Mouse (Mus musculus) forebrain, embryonic 13.5 days (tissue): ENCODE data around the gene Ddx39b. TPM values are rescaled to one million over a fixed set of nuclear protein-coding genes. Genes with fewer than 3 reads are reported as not detected.
A peak's percentile ranks its signal among the peaks of the same experiment; 100 is the strongest.

Experiments
- ATAC-seq: fragments of 200-750 bp; cut with Nextera tagmentation; 2 replicates; pipeline ENCODE4 v1.8.0; 2017
- H3K27ac ChIP-seq: fragments of 300-500 bp; sonication (generic); 2 replicates; pipeline ENCODE4 v1.5.1; 2015; ENCODE audit warnings: inconsistent platforms, mild to moderate bottlenecking, moderate library complexity
- H3K27me3 ChIP-seq: fragments of 300-500 bp; sonication (generic); 2 replicates; pipeline ENCODE4 v1.6.1; 2015; ENCODE audit warnings: mild to moderate bottlenecking, inconsistent platforms
- H3K36me3 ChIP-seq: fragments of 300-500 bp; sonication (generic); 2 replicates; pipeline ENCODE4 v1.6.1; 2015; ENCODE audit warnings: mild to moderate bottlenecking, inconsistent platforms; ENCODE audit not compliant: poor library complexity, severe bottlenecking
- H3K4me1 ChIP-seq: fragments of 300-500 bp; sonication (generic); 2 replicates; pipeline ENCODE4 v1.6.1; 2015; ENCODE audit warnings: inconsistent platforms
- H3K4me2 ChIP-seq: fragments of 300-500 bp; sonication (generic); 2 replicates; pipeline ENCODE4 v1.6.1; 2015; ENCODE audit warnings: inconsistent platforms, mild to moderate bottlenecking, moderate library complexity
- H3K4me3 ChIP-seq: fragments of 300-500 bp; sonication (generic); 2 replicates; pipeline ENCODE4 v1.5.1; 2015; ENCODE audit warnings: mild to moderate bottlenecking, inconsistent platforms
- H3K9ac ChIP-seq: fragments of 300-500 bp; sonication (generic); 2 replicates; pipeline ENCODE4 v1.6.1; 2015; ENCODE audit warnings: mild to moderate bottlenecking, inconsistent platforms
- H3K9me3 ChIP-seq: fragments of 300-500 bp; sonication (generic); replicated peaks from 2 replicates; pipeline ENCODE4 v1.6.1; 2016; ENCODE audit warnings: inconsistent platforms
- WGBS: fragments of 180-500 bp; shearing (Covaris S2); methylation state at CpG from one replicate; pipeline ENCODE4 v1.1.7; 2015; 5-methylcytosine and 5-hydroxymethylcytosine counted together
- polyA plus RNA-seq: library from polyadenylated mRNA; unstranded; fragments of >200 nt; fragmentation: Nextera tagmentation; extraction: Ambion mirVana; gene quantifications from 2 replicates; pipeline ENCODE4 v1.2.1, GENCODE M21; 2015

Gene Ddx39b
- polyA plus RNA-seq, 1 experiment from 2014 or later = 592 TPM

DNA sequence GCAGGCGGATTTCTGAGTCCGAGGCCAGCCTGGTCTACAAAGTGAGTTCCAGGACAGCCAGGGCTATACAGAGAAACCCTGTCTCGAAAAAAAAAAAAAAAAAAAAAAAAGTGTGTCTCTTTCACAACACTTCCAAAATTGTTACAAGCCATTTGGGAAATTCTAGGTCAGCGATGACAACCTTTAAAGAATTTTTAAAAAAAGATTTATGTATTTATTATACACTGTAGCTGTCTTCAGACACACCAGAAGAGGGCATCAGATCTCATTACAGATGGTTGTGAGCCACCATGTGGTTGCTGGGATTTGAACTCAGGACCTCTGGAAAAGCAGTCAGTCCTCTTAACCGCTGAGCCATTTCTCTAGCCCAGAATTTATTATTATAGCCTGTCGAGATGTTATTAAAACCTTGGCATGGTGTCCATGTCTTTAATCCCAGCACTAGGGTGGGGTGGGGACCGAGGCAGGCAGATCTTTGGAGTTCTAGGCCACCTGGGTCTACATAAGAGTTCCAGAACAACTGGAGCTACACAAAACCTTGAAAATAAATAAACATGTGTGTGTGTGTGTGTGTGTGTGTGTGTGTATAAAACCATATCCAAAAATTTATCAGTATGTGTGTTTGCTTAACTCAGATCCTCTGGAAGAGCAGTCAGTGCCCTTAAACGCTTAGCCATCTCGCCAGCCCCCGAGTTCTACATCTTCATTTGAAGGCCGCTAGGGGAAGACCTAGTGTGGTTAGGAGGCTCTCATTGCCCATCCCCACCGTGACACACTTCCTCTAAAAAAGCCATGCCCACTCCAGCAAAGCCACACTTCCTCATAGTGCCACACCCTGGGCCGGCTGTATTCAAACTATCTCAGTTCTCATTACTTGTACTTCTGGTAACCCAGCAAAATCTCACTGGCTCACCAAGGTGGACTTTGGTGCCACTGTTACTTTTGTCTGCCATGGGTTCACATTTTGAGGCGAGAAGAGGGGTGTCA is 17.2 kb downstream of the Ddx39b start:
- ATAC-seq = no peak
- H3K4me2 ChIP-seq = no peak overlapping the region
- H3K27me3 ChIP-seq = peaks cover 14% of the 10 kb centered on the region
- H3K4me1 ChIP-seq = 0 out of 2 replicates have a peak, but pooled peaks cover 7% of the 10 kb centered on the region
- H3K4me3 ChIP-seq = no peak overlapping the region
- H3K9me3 ChIP-seq = no peaks in the 10 kb centered on the region
- WGBS = 59% methylated on average over 13 of the region's 14 CpGs
- no peak overlapping the region for H3K9ac ChIP-seq
- peaks cover 10% of the 10 kb centered on the region for H3K36me3 ChIP-seq
- no peak overlapping the region for H3K27ac ChIP-seq

DNA sequence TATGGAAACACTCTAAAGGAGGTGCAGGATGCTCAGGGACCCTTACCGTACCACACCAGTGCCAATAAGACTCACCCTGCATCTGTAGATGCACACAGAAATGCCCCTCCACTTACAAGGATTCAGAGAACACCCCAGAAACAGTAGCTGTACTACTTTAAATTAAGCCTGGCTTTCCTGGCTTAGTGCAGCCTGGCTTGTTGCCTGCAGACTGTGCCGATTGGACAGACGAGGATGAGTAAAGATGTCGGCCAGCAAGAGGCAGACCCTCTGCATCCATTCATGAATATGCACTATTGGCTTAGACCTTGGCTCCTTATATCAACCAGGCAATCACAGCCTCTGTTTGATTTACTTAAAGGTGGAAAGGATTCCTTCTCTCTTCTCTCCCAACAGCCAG is 18.1 kb downstream of the Ddx39b start:
- WGBS = 77% methylated on average over 4 of the region's 4 CpGs
- peaks cover 2% of the 10 kb centered on the region for H3K36me3 ChIP-seq
- no peak overlapping the region for H3K27ac ChIP-seq
- no peaks in the 10 kb centered on the region for H3K9me3 ChIP-seq
- H3K4me1 ChIP-seq = 0 out of 2 replicates have a peak, but pooled peaks cover 10% of the 10 kb centered on the region
- H3K9ac ChIP-seq = no peak overlapping the region
- H3K4me2 ChIP-seq = no peak overlapping the region
- H3K4me3 ChIP-seq = no peak overlapping the region
- ATAC-seq = no peak
- H3K27me3 ChIP-seq = peaks cover 22% of the 10 kb centered on the region

DNA sequence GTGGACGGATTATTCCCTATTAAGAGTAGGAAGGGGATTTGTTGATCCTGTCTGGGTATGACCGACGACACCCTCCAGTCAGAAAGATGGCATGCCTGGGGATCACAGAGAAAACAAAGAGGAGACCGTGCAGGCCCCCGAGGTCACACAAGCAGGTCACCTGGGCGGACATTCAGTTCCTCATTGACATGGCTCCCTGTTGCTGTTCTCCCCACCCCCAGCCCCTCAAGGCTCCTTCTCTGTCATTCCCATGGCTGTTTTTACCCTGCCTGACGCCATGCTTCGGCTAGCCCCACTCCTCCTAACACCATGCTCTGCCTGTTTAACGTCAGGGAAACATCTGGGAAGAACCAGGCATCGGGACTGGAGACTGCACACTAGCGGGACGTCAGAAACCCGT is 20.1 kb downstream of the Ddx39b start:
- Histone ChIP-seq H3K36me3 (no peaks in the 10 kb centered on the region), H3K4me3 (no peak overlapping the region), H3K9ac (no peak overlapping the region), H3K27me3 (peaks cover 22% of the 10 kb centered on the region), H3K4me2 (no peak overlapping the region), H3K9me3 (no peaks in the 10 kb centered on the region), H3K27ac (no peak overlapping the region), H3K4me1 (0 out of 2 replicates have a peak, but pooled peaks cover 10% of the 10 kb centered on the region)
- ATAC-seq = no peak
- 76% methylated on average over 13 of the region's 13 CpGs for WGBS

DNA sequence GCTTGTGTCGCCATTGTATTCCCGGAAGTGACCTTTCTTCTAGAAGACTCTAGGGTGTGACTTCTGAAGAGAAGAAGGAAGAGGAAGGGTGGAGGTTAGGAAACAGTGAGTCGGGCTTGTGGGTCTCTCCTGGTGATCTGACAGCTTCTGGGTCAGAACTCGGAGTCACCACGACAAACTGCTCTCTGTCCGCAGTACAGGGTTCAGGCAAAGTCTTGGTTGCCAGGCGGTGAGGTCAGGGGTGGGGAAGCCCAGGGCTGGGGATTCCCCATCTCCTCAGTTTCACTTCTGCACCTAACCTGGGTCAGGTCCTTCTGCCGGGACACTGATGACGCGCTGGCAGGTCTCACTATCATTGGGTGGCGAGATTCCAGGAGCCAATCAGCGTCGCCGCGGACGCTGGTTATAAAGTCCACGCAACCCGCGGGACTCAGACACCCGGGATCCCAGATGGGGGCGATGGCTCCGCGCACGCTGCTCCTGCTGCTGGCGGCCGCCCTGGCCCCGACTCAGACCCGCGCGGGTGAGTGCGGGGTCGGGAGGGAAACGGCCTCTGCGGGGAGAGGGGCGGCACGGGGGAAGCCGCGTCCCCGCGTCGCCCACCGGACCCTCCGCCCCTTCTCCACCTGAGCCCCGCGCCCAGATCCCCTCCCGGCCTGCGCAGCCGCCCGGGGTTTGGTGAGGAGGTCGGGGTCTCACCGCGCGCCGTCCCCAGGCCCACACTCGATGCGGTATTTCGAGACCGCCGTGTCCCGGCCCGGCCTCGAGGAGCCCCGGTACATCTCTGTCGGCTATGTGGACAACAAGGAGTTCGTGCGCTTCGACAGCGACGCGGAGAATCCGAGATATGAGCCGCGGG is 21.3 kb downstream of the Ddx39b start, which contains the start of gene H2-D1:
TSS of gene H2-D1 (plus strand) at position 67 of the 859 bp plus-strand sequence.
- Histone ChIP-seq H3K36me3 (no peaks in the 10 kb centered on the region), H3K9me3 (no peaks in the 10 kb centered on the region), H3K9ac (peak within 1 kb of the TSS; percentile 74), H3K27me3 (peaks cover 22% of the 10 kb centered on the region), H3K4me3 (peak within 1 kb of the TSS; percentile 65), H3K4me1 (0 out of 2 replicates have a peak, but pooled peaks cover 10% of the 10 kb centered on the region), H3K4me2 (peak within 1 kb of the TSS; percentile 95), H3K27ac (no peak within 1 kb of the TSS)
- WGBS = under 1% methylated on average over 73 of the region's 73 CpGs
- peak; percentile 94 for ATAC-seq

DNA sequence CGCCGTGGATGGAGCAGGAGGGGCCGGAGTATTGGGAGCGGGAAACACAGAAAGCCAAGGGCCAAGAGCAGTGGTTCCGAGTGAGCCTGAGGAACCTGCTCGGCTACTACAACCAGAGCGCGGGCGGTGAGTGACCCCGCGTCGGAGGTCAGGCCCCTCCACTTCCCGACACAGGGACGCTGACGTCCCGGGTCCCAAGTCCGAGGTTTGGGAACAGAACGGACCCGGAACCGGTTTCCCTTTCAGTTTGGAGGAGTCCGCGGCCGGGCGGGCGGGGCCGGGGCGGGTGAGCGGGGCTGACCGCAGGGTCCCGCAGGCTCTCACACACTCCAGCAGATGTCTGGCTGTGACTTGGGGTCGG is 22.0 kb downstream of the Ddx39b start:
- H3K9ac ChIP-seq = peak overlapping the region; percentile 74
- no peaks in the 10 kb centered on the region for H3K36me3 ChIP-seq
- peak; percentile 27 for ATAC-seq
- peak overlapping the region; percentile 65 for H3K4me3 ChIP-seq
- 1% methylated on average over 30 of the region's 31 CpGs for WGBS
- H3K4me2 ChIP-seq = peak overlapping the region; percentile 95
- 0 out of 2 replicates have a peak, but pooled peaks cover 10% of the 10 kb centered on the region for H3K4me1 ChIP-seq
- H3K9me3 ChIP-seq = no peaks in the 10 kb centered on the region
- H3K27ac ChIP-seq = no peak overlapping the region
- peaks cover 22% of the 10 kb centered on the region for H3K27me3 ChIP-seq

DNA sequence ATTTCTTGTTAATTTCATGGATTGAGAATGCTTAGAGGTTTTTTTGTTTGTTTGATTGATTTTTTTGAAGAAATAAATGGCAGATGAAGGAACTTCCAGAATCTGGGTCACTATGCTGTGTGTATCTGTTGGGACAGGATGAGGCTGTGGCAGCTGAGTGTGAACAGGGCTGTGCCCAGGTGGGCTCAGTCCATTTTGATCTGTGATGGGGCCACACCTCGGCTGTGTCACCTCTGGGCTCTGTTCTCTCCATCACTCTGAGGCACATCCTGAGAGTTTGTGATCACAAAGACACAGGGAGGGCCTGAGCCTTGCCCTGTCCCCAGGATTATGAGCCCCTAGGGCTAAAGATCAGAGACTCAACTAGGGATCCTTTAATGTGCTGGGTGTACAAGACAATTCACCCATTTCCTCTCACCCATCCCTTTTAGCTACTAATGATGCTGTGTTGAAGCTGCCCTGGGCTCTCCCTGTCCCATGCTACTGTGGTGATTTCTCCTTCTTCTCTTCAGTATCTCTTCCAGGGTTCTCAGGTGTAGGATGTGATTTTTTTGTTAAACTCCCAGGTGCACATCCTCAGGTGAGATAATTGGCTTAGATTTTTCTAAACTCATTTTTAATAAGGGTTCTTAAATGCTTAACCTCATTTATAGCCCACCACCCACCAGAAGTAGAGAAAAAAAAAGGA is 26.0 kb downstream of the Ddx39b start:
- Histone ChIP-seq H3K4me3 (no peak overlapping the region), H3K36me3 (no peaks in the 10 kb centered on the region), H3K27me3 (peaks cover 10% of the 10 kb centered on the region), H3K4me1 (0 out of 2 replicates have a peak, but pooled peaks cover 8% of the 10 kb centered on the region), H3K27ac (no peak overlapping the region), H3K9me3 (no peaks in the 10 kb centered on the region), H3K4me2 (no peak overlapping the region), H3K9ac (no peak overlapping the region)
- ATAC-seq = no peak
- WGBS = 78% methylated on average over 1 of the region's 1 CpGs

DNA sequence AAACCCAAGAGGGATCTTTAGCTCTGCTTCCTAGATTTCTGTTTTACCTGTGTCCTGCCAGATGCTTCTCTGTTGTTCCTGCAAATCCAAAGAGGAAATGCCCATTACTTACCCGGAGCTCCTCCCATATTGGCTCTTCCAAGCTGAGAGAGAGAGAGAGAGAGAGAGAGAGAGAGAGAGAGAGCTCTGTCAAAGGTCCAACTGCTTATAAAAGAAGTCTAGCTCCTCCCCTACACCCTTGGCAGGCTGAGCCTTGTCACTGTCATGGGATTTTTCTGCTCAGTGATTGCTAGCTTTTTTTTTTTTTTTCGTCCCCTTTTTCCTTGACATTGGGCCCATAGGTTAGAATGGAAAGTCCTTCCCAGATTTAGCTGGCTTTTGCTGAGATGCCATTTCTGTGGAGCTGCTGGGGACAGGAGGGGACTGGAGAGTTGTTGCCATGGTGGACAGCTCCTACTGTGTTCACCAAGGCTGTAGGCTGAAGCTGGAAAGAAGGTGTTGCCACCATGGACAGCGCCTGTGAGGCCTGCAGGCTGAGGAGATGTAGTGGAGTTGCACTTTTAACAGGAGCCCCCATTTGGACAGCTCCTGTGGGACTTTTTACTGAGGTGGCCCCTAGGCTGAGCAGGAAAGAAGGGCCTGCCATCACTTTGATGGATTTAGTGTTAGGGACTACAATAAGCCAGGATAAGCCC is 28.3 kb downstream of the Ddx39b start:
- H3K27ac ChIP-seq = no peak overlapping the region
- no peaks in the 10 kb centered on the region for H3K27me3 ChIP-seq
- H3K4me3 ChIP-seq = no peak overlapping the region
- no peaks in the 10 kb centered on the region for H3K9me3 ChIP-seq
- no peak for ATAC-seq
- H3K4me1 ChIP-seq = no peaks in the 10 kb centered on the region
- 18% methylated on average over 3 of the region's 3 CpGs for WGBS
- no peak overlapping the region for H3K9ac ChIP-seq
- no peak overlapping the region for H3K4me2 ChIP-seq
- H3K36me3 ChIP-seq = no peaks in the 10 kb centered on the region

DNA sequence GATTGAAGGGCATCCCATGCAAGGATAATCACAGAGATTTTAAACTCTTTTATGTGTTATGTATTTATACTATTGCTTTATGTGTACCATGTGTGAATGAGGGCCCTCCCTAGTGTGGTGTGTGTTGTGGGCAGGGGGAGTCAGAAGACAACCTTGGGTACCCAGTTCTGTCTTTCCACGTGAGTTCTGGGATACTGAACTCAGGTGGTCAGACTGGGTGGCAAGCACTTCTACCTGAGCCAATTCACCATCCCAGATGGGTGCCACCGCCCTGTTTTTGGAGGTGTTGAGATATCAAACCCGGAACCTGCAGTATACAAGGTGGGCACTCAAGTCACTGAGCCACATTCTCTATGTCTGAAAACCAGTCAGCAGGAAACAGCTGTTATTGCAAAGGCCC is 30.7 kb downstream of the Ddx39b start:
- WGBS = 77% methylated on average over 3 of the region's 3 CpGs
- no peaks in the 10 kb centered on the region for H3K4me1 ChIP-seq

DNA sequence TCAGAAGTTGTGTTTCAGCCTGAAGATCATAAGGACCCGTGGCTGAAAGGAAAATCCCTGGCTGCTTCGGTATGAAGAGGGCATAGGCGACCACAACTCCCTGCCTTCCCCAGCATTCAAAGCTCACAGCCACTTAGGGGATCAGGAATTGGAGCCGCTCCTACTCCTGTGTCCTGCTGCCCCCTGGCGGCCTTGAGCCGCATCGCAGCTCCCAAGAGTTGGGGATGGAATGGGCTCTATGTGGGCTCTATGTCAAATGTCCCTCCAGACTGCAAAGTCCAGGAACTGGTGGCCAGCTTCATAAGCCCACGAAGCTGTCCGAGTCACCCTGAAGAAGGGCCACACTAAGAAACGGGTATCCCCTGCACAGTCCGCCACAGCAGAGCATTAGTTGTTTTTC is 33.2 kb downstream of the Ddx39b start:
- Histone ChIP-seq H3K9me3 (no peaks in the 10 kb centered on the region), H3K36me3 (no peaks in the 10 kb centered on the region), H3K4me1 (no peaks in the 10 kb centered on the region), H3K9ac (no peak overlapping the region), H3K27ac (no peak overlapping the region), H3K4me3 (no peak overlapping the region), H3K27me3 (peaks cover 19% of the 10 kb centered on the region), H3K4me2 (no peak overlapping the region)
- 6% methylated on average over 11 of the region's 11 CpGs for WGBS
- peak; percentile 70; the same call in 1 of the 2 replicates for ATAC-seq

More for the DNA sequence above, 30.7 kb downstream of the Ddx39b start:
- Histone ChIP-seq H3K4me3 (no peak overlapping the region), H3K36me3 (no peaks in the 10 kb centered on the region), H3K9me3 (no peaks in the 10 kb centered on the region), H3K4me2 (no peak overlapping the region), H3K9ac (no peak overlapping the region), H3K27ac (no peak overlapping the region), H3K27me3 (peaks cover 19% of the 10 kb centered on the region)
- no peak for ATAC-seq

DNA sequence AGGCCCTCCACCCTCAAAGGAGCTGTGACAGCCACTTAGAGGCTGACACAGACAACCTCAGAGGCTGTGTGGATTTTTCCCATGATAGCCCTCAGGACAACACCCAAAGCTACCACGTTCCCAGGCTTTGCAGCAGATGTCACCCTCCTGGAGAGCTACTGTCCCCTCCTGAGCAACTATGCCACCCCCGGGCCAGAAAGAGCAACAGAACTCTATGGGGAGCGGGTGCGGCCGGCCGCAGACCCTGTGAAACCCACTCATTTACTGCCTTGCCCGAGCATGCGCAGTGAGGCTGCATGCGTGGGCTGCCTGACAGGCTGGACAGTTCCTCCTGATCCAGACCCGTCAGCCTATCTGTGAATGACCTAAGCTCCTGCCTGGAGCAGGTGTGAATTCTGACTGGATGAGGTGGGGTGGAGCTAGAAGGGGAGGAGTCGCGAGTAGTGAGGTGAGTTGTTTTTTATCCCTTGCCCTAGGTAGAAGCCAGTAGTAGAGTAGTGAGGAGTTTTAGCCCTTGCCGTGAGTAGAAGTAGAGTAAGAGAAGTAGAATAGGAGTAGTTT is 34.8 kb downstream of the Ddx39b start:
- no peaks in the 10 kb centered on the region for H3K4me1 ChIP-seq
- H3K4me2 ChIP-seq = peak overlapping the region; percentile 22; the same call in 1 of the 2 replicates
- no peak for ATAC-seq
- peaks cover 19% of the 10 kb centered on the region for H3K27me3 ChIP-seq
- WGBS = 27% methylated on average over 13 of the region's 13 CpGs
- H3K9me3 ChIP-seq = no peaks in the 10 kb centered on the region
- H3K9ac ChIP-seq = no peak overlapping the region
- H3K4me3 ChIP-seq = no peak overlapping the region
- H3K36me3 ChIP-seq = no peaks in the 10 kb centered on the region
- H3K27ac ChIP-seq = no peak overlapping the region

DNA sequence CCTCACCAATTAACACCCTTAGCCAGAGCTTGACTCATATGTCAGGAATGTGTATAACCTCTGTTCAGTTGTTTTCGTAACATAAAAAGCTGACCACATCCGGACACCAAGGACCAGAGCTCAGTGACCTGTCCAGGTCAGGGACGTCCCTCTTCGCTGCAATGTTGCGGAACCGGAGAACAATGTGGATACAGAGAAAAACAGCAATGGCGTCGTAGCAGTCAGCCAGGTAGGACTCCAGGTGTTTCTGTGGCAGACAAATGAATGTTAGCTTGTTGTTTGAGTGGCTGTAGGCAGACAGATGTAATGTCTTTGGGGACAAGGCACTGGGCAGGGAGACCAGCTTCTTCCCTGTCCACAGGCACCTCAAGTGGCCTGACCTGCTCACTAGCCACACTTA is 36.5 kb downstream of the Ddx39b start:
- ATAC-seq = no peak
- no peak overlapping the region for H3K27ac ChIP-seq
- H3K9ac ChIP-seq = no peak overlapping the region
- no peak overlapping the region for H3K4me2 ChIP-seq
- WGBS = 90% methylated on average over 8 of the region's 8 CpGs
- H3K27me3 ChIP-seq = peaks cover 19% of the 10 kb centered on the region
- H3K36me3 ChIP-seq = no peaks in the 10 kb centered on the region
- no peak overlapping the region for H3K4me3 ChIP-seq
- H3K4me1 ChIP-seq = no peaks in the 10 kb centered on the region
- H3K9me3 ChIP-seq = no peaks in the 10 kb centered on the region
